10 mouse cellular contexts compared by ENCODE assay signal in genomic region chr11:7214342-7214660, GRCm38 (mm10). TPM values are rescaled to one million over a fixed set of nuclear protein-coding genes. Genes with fewer than 3 reads are reported as not detected.
DNase-seq lines count a peak whose midpoint lies in the region; ATAC-seq and TF ChIP-seq lines count a peak whose summit lies in the region.
"Had no signal": no experiment of that assay in that cellular context is flagged by ENCODE, and none has a peak within 500 bp of the region (broad histone marks: within the 10 kb centered on the region; RNA-seq: fewer than 3 reads in every experiment).

No protein-coding gene starts in this region.

- no peak overlapping the region for H3K27ac ChIP-seq in testis, adult 2 months (ENCODE audit: control insufficient read depth, insufficient read depth, low read depth, low read length)
- H3K27ac ChIP-seq in liver, embryonic 12.5 days, result no peak overlapping the region
- no peak overlapping the region for H3K27ac ChIP-seq in stomach, postnatal 0 days (replicated peaks)

- peak; percentile 26 for ATAC-seq in frontal cortex, adult (ENCODE audit: low TSS enrichment)
- ATAC-seq in liver, embryonic 12.5 days, result no peak
- no peak for ATAC-seq in stomach, postnatal 0 days (ENCODE audit: low FRiP score, low TSS enrichment)

- H3K27me3 ChIP-seq in testis, adult 2 months (ENCODE audit: control insufficient read depth, insufficient read depth, low read length), result no peaks in the 10 kb centered on the region
- H3K27me3 ChIP-seq in liver, embryonic 12.5 days (replicated peaks), result peaks cover 57% of the 10 kb centered on the region
- H3K27me3 ChIP-seq in stomach, postnatal 0 days (ENCODE audit: control insufficient read depth, insufficient read depth, low read length), result no peaks in the 10 kb centered on the region; the same call in 1 of the 2 replicates

- TF ChIP-seq CTCF in testis, adult 2 months (IDR thresholded peaks at IDR 0.05; ENCODE audit: control insufficient read depth, insufficient read depth, insufficient replicate concordance, low read depth, low read length), result no peak
- TF ChIP-seq CTCF in stomach, postnatal 0 days (IDR thresholded peaks at IDR 0.05; ENCODE audit: low read depth), result no peak

- TF ChIP-seq POLR2A in testis, adult 2 months (IDR thresholded peaks at IDR 0.05; ENCODE audit: control insufficient read depth, low read depth, low read length), result no peak

- H3K4me1 ChIP-seq in testis, adult 2 months (ENCODE audit: control insufficient read depth, insufficient read depth, low read length), result peaks cover 9% of the 10 kb centered on the region
- H3K4me1 ChIP-seq in liver, embryonic 12.5 days, result 0 out of 2 replicates have a peak, but pooled peaks cover 6% of the 10 kb centered on the region
- peaks cover 5% of the 10 kb centered on the region; the same call in 1 of the 2 replicates for H3K4me1 ChIP-seq in stomach, postnatal 0 days (replicated peaks; ENCODE audit: control insufficient read depth, insufficient read depth)

- no peak for DNase-seq in frontal cortex, postnatal 25 days (ENCODE audit: low spot score in 2 of 2)
- DNase-seq in testis, postnatal 14 days (ENCODE audit: low spot score), result no peak
- DNase-seq in stomach, postnatal 0 days (ENCODE audit: low spot score), result no peak
- DNase-seq in left cerebral cortex, postnatal 4 days, result no peak
- DNase-seq in layer of hippocampus, postnatal 25 days (ENCODE audit: extremely low spot score in 1 of 2, low spot score in 1 of 2), result no peak

- 2% methylated on average over 12 of the region's 12 CpGs for WGBS in liver, embryonic 12.5 days (ENCODE audit: insufficient replicate concordance)
- 1% methylated on average over 12 of the region's 12 CpGs for WGBS in stomach, postnatal 0 days

- peak overlapping the region; percentile 68 for H3K4me2 ChIP-seq in liver, embryonic 12.5 days
- H3K4me2 ChIP-seq in stomach, postnatal 0 days (replicated peaks; ENCODE audit: low read depth), result peak overlapping the region; percentile 86

- H3K9ac ChIP-seq in liver, embryonic 12.5 days, result no peak overlapping the region
- 0 out of 2 replicates have a peak overlapping the region, but pooled peaks have one; percentile 50 for H3K9ac ChIP-seq in stomach, postnatal 0 days (ENCODE audit: low read length)

- intact Hi-C loops in left cerebral cortex, postnatal 4 days (cut with DNase I), result loop anchor here (2.0 to 5.0 kb wide), 5 partner anchors 123 to 1193 kb away; no protein-coding TSS in a partner anchor

- no peaks in the 10 kb centered on the region for H3K36me3 ChIP-seq in testis, adult 2 months (ENCODE audit: control insufficient read depth, insufficient read depth, low read length)
- no peaks in the 10 kb centered on the region for H3K36me3 ChIP-seq in liver, embryonic 12.5 days
- no peaks in the 10 kb centered on the region for H3K36me3 ChIP-seq in stomach, postnatal 0 days (ENCODE audit: control insufficient read depth, insufficient read depth, low read length)

- TF ChIP-seq EP300 in stomach, postnatal 0 days (optimal IDR thresholded peaks at IDR 0.05), result no peak

- peak overlapping the region; percentile 82; the same call in 1 of the 2 replicates for H3K4me3 ChIP-seq in testis, adult 2 months (ENCODE audit: control insufficient read depth, low read depth, low read length)
- H3K4me3 ChIP-seq in liver, embryonic 12.5 days, result peak overlapping the region; percentile 52
- H3K4me3 ChIP-seq in stomach, postnatal 0 days (ENCODE audit: low read depth, low read length), result peak overlapping the region; percentile 58
- H3K4me3 ChIP-seq: erythroblast, embryonic 14.5 days had no signal

- H3K9me3 ChIP-seq in liver, embryonic 12.5 days (replicated peaks), result no peaks in the 10 kb centered on the region
- H3K9me3 ChIP-seq in stomach, postnatal 0 days (ENCODE audit: control insufficient read depth, low read length), result no peaks in the 10 kb centered on the region

RNA-seq across cellular contexts. Expression of gene Igfbp3, which starts 0.6 kb away (rescaled TPM):
- 1.8 and 2.2 TPM in 2 replicates for polyA plus RNA-seq in testis, adult 2 months (2012; rRNA removed)
- polyA plus RNA-seq in liver, embryonic 12.5 days (2016; fragmentation: Nextera tagmentation; extraction: Ambion mirVana), result 42.6 and 43.2 TPM in 2 replicates
- polyA plus RNA-seq in stomach, postnatal 0 days (2015; fragmentation: Nextera tagmentation; extraction: Ambion mirVana), result 46.0 and 50.6 TPM in 2 replicates
- 10 to 100 TPM; 20.6 to 21.3 TPM for total RNA-seq in left cerebral cortex, postnatal 4 days (2021)
- total RNA-seq in layer of hippocampus, postnatal 25 days (2021), result 10 to 100 TPM; 12.5 to 19.5 TPM

RNA-seq across cellular contexts. Expression of gene Igfbp1, which starts 16.7 kb away (rescaled TPM):
- 0.06 TPM in 2 replicates for polyA plus RNA-seq in testis, adult 2 months (2012; rRNA removed)
- 39.5 and 41.4 TPM in 2 replicates for polyA plus RNA-seq in liver, embryonic 12.5 days (2016; fragmentation: Nextera tagmentation; extraction: Ambion mirVana)
- polyA plus RNA-seq in stomach, postnatal 0 days (2015; fragmentation: Nextera tagmentation; extraction: Ambion mirVana), result 2.3 and 4.5 TPM in 2 replicates
- under 1 TPM in 1 of 2 experiments, not detected in 1; 0.24 TPM for total RNA-seq in left cerebral cortex, postnatal 4 days (2021)
- total RNA-seq in layer of hippocampus, postnatal 25 days (2021), result not detected
- total RNA-seq: left cerebral cortex, adult 18-20 months had no signal

RNA-seq across cellular contexts. Expression of gene Gm11985, which starts 25.9 kb away (rescaled TPM):
- polyA plus RNA-seq in testis, adult 2 months (2012; rRNA removed), result 0.10 TPM in 1 of 2 replicates, not detected in the other
- not detected in 2 replicates for polyA plus RNA-seq in liver, embryonic 12.5 days (2016; fragmentation: Nextera tagmentation; extraction: Ambion mirVana)
- polyA plus RNA-seq in stomach, postnatal 0 days (2015; fragmentation: Nextera tagmentation; extraction: Ambion mirVana), result not detected in 2 replicates
- not detected for total RNA-seq in left cerebral cortex, postnatal 4 days (2021)
- not detected for total RNA-seq in layer of hippocampus, postnatal 25 days (2021)
- total RNA-seq: left cerebral cortex, adult 18-20 months had no signal
- polyA plus RNA-seq: erythroblast, embryonic 14.5 days had no signal

Comparison
In these comparisons a context has a peak if more than half of its experiments do, and no peak if none do; other contexts are left out.
1. RNA of gene Igfbp3, which starts 0.6 kb away (polyA plus RNA-seq): 46.0 to 50.6 TPM in stomach, postnatal 0 days and 42.6 to 43.2 TPM in liver, embryonic 12.5 days; 1.8 to 2.2 TPM in testis, adult 2 months; every median in the first group is over 10 times any median in the second.
2. Peak in every context shown above with its lines, with median percentiles within 50 percentile points of each other: H3K4me3 ChIP-seq.